Mouse (Mus musculus) lung, postnatal 0 days (tissue): ENCODE data around the gene Bora.

Experiments
- CTCF ChIP-seq: IDR thresholded peaks from 2 replicates; pipeline ENCODE4 v1.5.1; 2016; ENCODE audit warnings: antibody characterized with exemption, mild to moderate bottlenecking
- EP300 ChIP-seq: IDR thresholded peaks from 2 replicates; pipeline ENCODE4 v1.6.1; 2016; ENCODE audit warnings: antibody characterized with exemption, mild to moderate bottlenecking, control low read depth

DNA sequence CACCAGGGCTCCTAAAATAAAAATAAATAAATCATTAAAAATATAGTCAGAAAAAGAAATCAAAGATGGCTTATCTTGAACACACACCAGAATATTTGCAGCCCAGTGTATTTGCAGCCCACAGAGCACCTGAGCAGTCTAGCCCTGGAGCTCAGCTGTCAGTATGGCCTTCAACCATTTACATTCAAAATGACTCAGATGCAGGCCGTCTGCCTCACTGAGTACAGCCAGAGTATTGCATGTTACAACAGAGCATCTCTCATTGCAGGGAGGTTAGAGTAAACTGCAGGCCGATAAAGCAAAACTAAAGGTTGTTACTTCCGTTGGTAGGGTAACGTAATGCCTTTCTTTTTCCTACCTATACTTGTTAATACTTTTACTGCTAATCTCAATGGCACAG lies 78.1 kb downstream of the Bora start:
- TF ChIP-seq CTCF (no peak), EP300 (no peak)
